Mouse (Mus musculus) right cerebral cortex, postnatal 10 days (tissue): ENCODE data around the gene Lyg2.

Experiments used
- DNase-seq, 2 experiments: peaks; one replicate each; pipeline ENCODE4 v3.0.0; 2021; ENCODE audit warnings: low spot score in 2 of 2

The Lyg2 gene

DNA sequence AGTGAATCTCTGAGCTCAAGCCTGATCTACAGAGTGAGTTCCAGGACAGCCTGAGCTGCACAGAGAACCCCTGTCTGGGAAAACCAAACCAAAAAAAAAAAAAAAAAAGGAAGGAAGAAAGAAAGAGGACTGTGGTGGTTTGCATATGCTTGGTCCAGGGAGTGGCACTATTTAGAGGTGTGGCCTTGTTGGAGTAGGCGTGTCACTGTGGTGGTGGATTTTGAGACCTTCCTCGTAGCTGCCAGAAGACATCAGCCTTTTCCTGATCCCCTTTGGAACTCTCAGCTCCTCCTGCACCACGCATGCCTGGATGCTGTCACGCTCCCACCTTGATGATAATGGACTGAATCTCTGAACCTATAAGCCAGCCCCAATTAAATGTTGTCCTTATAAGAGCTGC lies 32.9 kb downstream of the Lyg2 start:
- no peak for DNase-seq

DNA sequence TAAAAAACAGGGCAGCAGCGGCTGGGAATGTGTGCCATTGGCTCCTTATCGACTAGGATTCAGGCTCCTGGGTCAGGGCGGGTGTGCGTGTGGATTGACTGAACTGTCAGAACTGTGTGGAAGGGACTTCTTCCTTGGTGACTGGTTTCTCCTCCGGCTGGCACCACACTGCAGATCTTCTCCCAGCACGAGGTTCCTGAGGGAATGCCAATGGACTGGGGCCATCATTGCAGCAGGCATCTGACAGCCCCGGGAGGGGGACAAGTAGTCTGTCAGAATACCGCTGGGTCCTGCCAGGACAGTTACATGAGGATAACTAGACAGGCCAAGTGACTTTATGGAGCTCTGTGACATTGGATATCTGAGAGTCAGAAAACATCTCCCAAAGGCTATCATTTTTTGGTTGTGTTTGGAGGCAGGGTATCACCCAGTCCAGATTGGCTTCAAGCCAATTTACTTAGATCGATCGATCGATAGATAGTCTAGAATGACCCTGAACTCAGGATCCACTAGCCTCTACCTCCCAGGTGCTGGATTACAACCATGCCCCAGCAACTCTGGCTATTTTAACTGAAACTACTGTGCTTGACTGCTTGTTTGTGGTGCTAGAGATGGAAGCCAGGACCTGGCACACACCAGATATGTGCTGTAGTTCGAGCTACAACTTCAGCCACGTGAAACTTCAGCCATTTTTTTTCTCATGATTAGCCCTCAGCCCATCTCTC lies 38.4 kb downstream of the Lyg2 start:
- DNase-seq = no peak

DNA sequence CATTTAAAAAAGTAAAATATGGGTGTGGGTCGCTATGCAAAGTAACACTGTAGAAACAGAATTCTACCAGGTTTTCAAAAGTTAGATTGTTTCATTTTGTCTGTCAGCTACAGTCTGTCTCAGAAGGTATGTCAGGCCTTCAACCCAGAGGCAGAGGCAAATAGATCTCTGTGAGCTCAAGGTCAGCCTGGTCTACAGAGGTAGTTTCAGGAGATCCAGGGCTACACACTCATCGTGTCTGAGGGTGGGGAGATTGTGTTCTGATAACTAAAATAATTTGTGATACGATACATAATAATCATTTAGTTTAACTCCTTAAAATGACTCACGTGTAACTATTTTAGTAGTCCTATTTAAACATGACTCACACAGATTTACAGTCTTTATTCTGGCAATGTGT lies 43.1 kb downstream of the Lyg2 start:
- no peak for DNase-seq

DNA sequence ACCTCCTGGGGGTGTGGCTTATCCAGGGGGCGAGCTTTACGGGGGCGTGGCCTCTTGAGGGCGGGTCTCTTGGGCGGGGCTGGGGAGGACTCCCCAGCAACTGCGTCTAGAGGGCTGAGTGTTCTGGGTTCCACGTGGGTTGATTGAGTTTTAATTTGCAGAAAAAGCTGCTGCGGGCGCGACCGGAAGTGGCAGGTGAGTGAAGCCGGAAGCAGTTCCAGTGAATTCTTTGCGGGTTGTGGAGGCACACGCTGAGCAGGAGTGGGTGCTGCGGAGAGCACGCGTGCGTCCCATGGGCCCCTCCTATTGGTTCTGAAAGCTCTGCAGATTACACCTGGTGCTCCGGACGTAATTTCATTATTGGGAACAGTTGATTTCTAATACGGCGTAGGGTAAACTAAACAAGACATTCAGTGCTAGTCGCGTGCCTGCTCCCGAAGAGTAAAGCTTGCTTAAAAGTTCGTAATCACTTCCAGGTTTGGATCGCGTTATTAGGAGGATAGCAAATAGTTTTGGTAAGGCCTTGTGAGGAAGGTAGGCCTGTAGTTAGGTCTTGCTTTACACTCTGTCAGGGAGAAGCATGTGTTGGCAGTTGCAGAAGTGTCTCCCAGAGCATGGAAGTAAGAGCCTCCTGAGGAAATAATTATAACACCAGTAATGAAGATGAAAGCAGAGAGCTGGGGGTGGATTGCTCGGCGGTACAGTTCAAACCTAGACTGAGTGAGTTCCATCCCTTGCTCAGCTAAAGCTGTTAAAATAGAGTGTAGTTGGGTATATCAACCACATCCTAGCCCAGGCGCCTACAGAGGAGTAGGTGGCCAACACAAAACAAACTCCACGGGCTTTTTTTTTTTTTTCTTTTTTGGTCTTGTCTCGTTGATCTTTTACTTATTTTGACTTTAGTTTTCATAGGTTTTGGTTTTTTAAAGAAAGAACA lies 43.9 kb downstream of the Lyg2 start:
- peak; percentile 89 to 93 for DNase-seq

DNA sequence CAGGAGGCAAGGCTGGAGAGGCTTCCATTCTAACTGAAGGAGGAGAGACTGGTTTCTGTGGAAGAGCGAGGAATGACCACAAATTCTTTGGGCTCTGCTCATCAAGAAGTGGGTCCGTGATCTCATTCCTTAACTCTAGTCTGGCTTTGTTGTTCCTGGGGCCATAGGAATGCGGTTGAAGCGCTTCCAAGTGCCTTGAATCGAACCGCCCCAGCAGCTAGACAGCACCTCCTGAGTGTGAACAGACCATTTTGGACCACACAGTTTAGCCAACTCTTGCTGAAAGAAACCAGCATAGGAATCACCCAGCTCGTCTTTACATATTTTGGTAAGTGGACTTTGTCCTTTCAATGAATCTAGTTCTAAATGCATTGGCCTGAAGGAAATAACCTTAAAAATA lies 44.6 kb downstream of the Lyg2 start, which contains the start of gene Lipt1:
Gene Lipt1 (plus strand): TSS at position 35 of the 400 bp plus-strand sequence.
- peak in 1 of 2 experiments; percentile 62 for DNase-seq

DNA sequence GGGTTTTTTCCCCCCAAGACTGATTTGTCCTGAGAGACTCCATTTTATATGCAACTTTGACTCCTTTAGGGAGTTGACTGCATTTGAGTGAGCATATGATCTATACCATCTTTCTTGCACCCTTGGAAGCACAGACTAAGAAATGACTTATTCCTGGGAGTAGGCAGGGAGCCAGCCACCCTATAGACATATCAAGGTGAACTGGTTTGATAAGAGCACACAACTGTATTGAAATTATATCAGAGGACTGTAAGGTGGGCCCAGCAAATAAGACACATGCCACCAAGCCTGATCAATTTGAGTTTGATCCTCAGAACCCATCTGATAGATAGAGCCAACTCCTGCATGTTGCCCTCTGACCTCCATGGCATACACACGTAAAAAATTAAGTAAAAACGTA lies 46.9 kb downstream of the Lyg2 start:
- no peak for DNase-seq

DNA sequence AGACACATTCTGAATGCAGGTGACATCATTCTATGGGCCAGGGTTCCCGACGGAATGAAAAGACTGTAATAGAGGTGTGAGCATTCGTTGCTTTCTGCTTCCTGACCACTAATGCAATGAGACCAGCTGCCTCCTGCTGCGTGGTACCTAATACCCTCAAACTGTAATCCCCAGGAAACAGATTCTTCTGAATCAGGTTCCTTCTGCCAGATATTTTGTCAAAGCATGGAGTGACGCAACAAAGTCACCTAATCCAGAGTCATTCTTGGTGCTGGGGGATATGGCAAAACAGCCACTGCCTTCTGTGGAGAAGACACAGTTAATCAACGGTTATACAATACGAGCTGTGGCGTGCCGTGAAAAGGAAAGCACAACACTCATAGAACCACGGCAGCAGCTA lies 47.7 kb downstream of the Lyg2 start:
- DNase-seq = no peak

DNA sequence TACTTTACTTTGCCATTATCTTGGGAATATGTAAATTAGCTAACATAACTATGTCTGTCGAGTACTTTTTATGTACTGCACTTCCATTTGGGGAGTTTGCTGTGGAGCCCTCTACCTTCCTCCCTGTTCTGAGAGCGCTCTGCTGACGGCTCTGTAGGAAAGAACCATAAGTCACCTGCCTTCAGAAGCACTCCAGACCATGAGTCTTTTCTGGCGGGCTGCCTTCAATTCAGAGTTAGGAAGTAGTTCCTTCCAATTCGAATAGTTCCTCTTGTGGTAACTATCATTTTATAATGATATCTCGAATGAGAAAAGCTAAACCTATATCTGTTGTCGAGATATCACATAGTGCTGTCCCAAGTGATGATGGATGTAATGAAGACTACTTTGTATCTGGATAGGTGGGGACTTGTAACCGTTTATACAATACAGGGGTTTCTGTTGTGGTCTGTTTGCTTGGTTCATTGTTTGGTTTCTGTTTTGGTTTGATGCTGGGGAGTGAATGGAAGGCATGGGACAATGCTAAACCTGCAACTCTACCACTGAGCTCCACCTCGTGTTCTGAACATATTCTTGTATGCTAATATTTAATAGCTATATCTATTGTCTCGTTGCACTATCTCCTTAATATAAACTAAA lies 48.5 kb downstream of the Lyg2 start:
- no peak for DNase-seq

DNA sequence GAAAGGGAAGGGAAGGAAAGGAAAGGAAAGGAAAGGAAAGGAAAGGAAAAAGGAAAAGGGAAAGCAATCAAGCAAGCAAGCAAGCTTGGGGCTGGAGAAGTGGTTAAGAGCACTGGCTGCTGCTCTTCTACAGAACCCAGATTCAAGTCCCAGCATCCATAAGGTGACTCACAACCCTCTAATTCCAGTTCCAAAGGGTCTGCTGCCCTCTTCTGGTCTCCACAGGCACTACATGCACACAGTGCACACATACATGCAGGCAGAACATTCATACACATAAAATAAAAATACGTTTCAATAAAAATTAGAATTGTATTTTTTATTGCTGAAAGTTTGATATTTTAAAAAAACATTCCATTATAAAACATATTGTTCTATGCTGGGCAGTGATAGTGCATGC lies 49.2 kb downstream of the Lyg2 start:
- DNase-seq = peak in 1 of 2 experiments; percentile 58

DNA sequence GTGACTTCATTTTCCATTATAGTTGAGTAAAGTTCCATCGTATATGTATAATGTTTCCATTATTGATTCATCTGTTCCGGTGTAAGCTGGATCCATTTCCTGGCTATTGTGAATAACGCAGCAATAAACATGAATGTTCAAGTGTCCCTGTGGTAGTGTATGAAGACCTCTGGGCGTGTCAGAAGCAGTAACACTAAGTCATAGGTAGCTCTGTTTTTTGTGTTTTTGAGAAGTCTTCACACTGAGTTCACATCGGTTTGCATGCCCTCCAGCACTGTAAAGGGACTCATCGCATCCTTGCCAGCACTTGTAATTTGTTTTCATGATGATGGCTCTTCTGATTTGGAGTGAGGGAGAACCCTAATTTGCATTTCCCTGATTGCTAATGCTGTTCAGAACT lies 50.0 kb downstream of the Lyg2 start, which contains the start of gene Tsga10:
Gene Tsga10 (minus strand): TSS at position 144 of the 400 bp plus-strand sequence.
- no peak for DNase-seq

DNA sequence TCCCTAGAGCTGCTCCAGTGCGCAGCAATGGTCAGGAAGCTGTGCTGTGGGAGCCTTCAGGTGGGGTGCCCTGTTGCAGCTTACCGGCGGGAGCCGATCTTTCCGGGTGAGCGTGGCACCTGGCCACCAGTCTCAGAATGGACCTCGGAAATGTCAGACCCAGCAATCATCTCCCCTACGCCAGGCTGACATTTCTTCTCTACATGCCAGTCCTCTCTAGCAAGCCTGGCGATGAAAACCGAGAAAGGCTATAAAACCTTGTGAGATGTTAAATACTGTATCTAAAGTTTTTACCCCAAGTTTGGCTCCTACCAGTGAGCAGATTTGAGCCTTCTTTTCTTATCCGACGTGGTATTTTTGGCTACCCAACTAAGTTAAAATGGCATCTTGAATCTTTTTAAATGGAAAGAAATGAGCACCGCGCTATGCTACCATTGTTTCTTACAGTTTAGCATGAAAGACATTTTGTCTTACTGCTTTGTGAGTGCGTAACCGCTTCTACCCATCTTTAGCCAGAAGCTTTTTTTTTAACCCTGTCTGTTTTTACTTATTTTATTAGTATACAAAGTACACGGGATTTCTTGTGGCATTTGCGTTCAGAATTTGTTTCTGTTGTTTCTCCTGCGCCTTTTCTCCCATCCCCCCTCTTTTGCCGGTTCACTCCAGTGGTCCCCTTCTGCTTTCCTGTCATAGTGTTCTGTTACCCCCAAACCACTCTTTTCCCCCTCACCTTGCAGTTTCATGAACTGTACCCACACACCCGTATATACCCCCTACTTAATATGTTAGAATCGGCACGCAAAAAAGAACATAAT lies 50.7 kb downstream of the Lyg2 start:
- no peak for DNase-seq

DNA sequence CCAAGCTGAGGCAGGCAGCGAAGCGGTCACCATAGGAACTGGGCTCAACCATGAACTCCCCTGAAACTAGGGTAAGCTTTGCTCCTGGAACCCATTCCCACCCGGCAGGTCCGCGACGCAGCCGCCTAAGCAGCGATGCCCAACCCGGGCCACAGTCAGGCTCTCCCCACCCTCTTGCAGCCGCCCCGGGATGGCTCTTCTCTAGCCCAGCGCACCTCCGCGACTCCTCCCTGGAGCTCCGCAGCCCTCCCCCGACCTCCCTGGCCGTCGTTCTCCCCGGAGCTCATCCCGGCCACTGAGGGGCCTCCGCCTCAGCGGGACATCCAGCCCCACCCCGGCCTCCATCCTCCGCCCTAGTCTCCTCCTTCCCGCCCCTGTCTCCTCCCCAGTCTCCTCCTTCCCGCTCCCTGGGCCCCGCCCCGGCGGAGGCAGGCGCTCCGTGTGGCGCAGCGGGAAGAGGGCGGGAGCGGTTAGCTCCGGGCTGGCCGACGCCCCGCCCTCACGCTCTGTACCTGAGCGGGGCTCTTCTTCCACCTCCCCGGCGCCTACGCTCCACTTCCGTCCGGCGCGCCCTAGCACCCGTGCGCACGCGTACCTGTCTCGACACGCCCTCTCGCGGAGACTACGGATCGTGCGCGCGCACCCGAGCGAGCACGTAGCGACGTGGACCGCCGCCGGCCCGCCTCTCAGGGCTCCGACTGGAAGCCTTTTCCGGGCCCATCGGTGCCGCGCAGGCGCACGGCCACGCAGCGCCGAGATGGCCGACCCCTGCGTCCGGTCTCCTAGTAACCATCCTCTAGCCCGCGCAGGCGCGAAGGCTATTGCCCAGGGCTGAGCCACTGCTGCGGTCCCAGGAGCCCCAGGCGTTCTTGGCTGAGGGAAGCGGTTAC lies 51.5 kb downstream of the Lyg2 start:
- peak; percentile 100 for DNase-seq
